Mouse (Mus musculus): ENCODE data around the gene Gm266.

Gm266 gene

DNA sequence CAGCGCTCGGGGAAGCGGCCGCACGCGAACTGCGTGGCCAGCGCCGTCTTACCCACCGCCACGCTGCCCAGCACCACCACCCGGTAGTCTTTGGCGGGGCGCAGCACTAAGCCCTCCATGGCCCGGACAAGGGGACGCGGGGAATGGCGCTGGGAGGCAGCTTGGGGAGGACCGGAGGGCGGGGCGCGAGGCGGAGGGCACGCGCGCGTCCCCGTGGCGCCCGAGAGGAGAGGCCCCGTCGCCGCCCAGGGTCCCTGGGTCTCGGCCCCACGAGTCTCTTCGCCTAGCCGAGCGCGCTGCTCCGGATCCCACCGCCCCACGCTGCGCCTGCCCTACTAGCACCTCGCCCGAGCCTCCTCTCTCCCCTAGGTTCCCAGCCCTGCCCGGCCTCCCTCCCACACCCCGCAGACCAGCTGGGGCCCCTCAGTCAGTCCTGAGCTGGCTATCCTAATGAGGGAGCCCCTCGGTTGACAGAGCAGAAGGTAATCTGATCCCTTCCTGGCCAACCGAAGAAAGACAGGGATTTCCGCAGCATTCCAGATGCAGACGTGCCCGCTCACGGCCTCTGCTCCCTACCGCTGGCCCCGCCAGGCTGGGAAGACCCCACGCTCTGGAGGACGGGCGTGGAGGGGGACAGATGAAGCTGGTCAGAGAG lies at the start of gene Gm266:
Gene Gm266 (minus strand): TSS at position 172 of the 655 bp plus-strand sequence.
- CTCF ChIA-PET = interaction anchor here in 3 of 4 experiments (0.5 to 2.5 kb wide), 10 partner anchors 11 to 131 kb away, joined by 3 to 16 read pairs (median 4); no protein-coding TSS in a partner anchor
- POLR2A ChIA-PET = interaction anchor here in 3 of 4 experiments (0.6 to 1.9 kb wide), 7 partner anchors 9 to 1051 kb away, joined by 3 to 4 read pairs (median 3); partner anchors contain the start of gene Ckb (in 1 of the 3)

GRCm38 (mm10) chr12:111535281-111535680 lies 49.7 kb upstream of the Gm266 start:
- ChIA-PET POLR2A (interaction anchor here in 3 of 4 experiments (0.7 to 5.4 kb wide), 27 partner anchors 7 to 832 kb away, joined by 3 to 198 read pairs (median 4); partner anchors contain the start of genes Mark3 (in 3 of the 3) and Ckb (in 1 of the 3)), CTCF (interaction anchor here in 2 of 4 experiments (0.6 to 1.0 kb wide), 3 partner anchors 28 to 102 kb away, joined by 3 to 5 read pairs (median 3); no protein-coding TSS in a partner anchor)

DNA sequence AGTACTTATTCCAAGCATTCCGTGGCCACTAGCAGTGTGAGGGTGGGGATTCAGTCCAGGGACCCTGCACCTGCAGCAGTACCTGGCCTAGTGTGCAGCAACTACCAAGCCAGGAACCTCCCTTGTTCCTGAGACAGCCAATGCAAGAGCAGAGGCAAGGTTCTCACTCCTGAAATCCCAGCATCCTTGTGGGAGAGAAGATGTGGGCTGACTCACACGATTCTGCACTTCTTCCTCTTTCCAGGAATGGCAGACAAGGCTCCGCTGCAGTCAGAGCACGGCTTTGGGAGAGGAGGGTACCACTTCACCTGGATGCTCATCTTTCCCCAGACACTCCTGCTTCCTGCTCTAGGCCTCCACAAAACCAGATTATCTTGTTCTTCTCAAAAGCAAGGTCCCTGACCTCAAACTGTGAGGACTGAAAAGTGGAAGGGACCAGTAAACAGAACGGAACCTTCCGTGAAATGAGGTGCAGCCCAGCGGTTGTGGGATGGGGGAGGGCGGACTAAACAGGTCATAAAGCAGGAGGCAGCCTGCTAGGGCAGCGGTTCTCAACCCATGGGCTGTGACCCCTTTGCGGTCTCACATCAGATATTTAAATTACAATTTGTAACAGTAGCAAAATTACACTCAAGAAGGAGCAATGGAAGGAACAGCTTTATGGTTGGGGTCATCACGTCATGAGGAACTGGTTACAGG lies 47.6 kb upstream of the Gm266 start:
- POLR2A ChIA-PET = interaction anchor here in 2 of 4 experiments (0.6 to 5.4 kb wide), 3 partner anchors 10 to 30 kb away, joined by 3 to 198 read pairs (median 4); no protein-coding TSS in a partner anchor
- CTCF ChIA-PET = no interaction called here

DNA sequence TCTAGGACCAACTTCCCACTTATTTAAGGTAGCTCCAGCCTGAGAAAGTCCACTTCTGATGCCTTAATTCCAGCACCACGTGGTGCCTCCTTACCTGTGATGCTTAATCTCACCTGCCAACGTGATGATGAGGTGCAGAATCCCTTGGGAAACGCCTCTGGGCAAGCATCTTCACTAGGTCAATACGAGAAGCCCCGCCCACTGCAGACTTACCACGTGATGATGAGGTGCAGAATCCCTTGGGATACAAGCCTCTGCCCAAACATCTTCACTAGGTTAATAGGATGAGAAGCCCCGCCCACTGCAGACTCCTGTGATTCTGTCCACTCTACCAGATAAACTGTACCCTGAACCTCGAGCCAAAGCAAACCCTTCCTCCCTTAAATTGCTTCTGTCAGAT lies 43.6 kb upstream of the Gm266 start:
- POLR2A ChIA-PET = interaction anchor here (0.6 to 4.6 kb wide), 10 partner anchors 8 to 864 kb away, joined by 3 to 48 read pairs (median 8); partner anchors contain the start of gene Eif5 (in 4 of the 4)
- CTCF ChIA-PET = interaction anchor here in 2 of 4 experiments (1.1 to 2.7 kb wide), 2 partner anchors 25 to 32 kb away, joined by 3 to 11 read pairs; no protein-coding TSS in a partner anchor

DNA sequence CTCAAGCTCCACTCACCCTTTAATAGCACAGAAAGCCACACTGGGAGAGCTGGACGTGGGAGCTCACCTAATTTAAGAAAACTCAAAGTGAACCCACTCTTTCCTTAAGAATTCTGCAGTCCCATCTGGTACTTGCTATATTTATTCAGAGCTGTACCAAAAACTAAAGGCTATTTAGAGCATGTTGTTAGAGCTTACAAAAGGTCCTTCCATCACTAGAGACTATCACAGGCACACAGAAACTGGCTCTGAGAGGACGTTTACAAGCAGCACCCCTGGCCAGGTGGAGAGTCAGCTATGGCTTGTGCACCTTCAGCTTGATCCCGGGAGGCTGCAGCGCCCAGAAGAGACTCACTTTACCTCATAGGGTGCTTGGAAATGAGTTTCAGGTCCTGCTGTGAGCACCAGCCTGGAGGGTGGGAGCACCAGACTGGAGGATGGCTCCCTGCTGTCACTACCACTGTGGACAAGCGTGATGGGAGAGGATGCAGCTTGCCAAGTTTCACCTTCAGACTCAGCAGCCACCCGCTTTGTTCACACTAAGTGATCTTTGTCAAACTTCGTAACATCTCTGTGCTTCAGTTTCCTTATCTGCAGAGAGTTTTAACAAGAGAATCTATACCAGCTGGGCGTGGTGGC lies 42.1 kb upstream of the Gm266 start:
- ChIA-PET POLR2A (interaction anchor here (0.6 to 4.6 kb wide), 14 partner anchors 8 to 256 kb away, joined by 3 to 48 read pairs (median 4); partner anchors contain the start of gene Eif5 (in 4 of the 4)), CTCF (interaction anchor here in 2 of 4 experiments (0.6 to 2.7 kb wide), 5 partner anchors 8 to 1051 kb away, joined by 3 to 11 read pairs (median 3); no protein-coding TSS in a partner anchor)

GRCm38 (mm10) chr12:111524883-111525282 lies 39.3 kb upstream of the Gm266 start:
- POLR2A ChIA-PET = interaction anchor here in 3 of 4 experiments (1.5 to 4.2 kb wide), 3 partner anchors 12 to 13 kb away, joined by 5 to 35 read pairs (median 16); partner anchors contain the start of gene Eif5 (in 3 of the 3)
- CTCF ChIA-PET = no interaction called here

DNA sequence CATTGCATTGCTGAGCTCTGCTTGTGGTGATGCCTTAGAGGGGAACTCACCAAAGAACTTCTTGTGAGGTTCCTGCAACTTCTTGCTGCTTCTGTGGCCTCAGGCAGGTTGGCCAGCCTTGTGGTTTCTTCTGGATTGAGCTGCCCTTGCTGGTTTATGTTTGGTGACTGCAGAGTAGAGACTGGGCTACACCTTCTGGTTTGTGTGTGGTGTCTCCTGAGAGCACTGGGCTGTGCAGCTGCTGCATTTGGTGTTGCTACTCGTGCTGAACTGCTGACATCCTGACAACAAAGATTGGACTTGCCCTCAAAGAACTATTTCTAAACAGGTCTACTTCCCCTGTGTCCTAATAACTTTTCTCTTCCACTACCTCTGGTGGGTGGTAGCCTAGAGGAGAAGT lies 38.8 kb upstream of the Gm266 start:
- CTCF ChIA-PET = interaction anchor here in 2 of 4 experiments (1.2 to 2.1 kb wide), 3 partner anchors 16 to 99 kb away, joined by 3 to 6 read pairs (median 4); no protein-coding TSS in a partner anchor
- POLR2A ChIA-PET = interaction anchor here in 3 of 4 experiments (1.5 to 4.2 kb wide), 5 partner anchors 12 to 27 kb away, joined by 4 to 35 read pairs (median 5); partner anchors contain the start of gene Eif5 (in 3 of the 3)

DNA sequence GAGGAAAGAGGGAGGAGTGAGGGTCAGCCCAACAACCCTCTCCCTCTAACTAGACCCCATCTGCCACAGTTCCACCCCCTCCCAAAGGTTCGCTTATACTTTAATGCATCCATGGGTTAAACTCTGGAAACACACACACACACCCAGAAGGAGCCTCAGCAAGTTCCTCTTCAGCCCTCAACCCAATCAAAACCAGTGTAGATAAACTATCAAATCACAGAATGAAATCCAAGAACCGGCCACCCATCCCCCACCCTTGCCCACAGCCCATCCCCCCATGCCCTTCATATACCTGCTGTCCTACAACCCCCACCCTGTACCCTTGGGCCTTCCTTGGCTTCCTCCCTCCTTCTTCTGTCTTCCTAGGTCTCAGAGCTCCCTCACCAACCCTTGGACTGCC lies 35.4 kb upstream of the Gm266 start:
- CTCF ChIA-PET = no interaction called here

GRCm38 (mm10) chr12:111519821-111520220 lies 34.2 kb upstream of the Gm266 start:
- POLR2A ChIA-PET = interaction anchor here in 3 of 4 experiments (0.7 to 2.8 kb wide), 6 partner anchors 9 to 818 kb away, joined by 3 to 12 read pairs (median 4); partner anchors contain the start of gene Eif5 (in 3 of the 3)
- CTCF ChIA-PET = interaction anchor here in 2 of 4 experiments (0.6 to 1.2 kb wide), 3 partner anchors 15 to 94 kb away, joined by 3 read pairs; no protein-coding TSS in a partner anchor

More for the DNA sequence above, 35.4 kb upstream of the Gm266 start:
- POLR2A ChIA-PET = interaction anchor here in 2 of 4 experiments (2.8 to 4.2 kb wide), 2 partner anchors 16 kb away, joined by 12 to 35 read pairs; partner anchors contain the start of gene Eif5 (in 2 of the 2)

DNA sequence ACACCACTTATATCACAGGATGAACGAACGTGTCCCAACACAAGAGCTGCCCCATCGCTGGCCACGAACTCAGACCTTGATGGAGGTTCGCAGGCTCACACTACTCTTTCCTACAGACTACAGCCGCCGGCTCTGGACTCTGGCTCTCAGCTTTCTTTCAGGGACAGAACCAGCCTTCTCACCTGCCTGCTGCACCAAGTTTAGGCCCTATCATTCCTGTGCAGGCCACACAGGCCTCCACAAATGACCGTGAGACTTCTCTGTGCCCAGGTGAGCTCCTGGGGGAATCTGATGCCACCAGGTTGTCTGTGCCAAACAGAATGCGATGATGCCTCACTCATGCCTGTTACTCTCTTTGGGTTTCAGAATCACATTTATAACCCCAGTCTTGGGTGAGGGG lies 32.8 kb upstream of the Gm266 start:
- CTCF ChIA-PET = interaction anchor here in 2 of 4 experiments (0.5 to 0.9 kb wide), 2 partner anchors 14 to 83 kb away, joined by 3 to 4 read pairs; no protein-coding TSS in a partner anchor
- POLR2A ChIA-PET = interaction anchor here in 3 of 4 experiments (0.6 to 2.2 kb wide), 4 partner anchors 11 to 20 kb away, joined by 3 to 12 read pairs (median 4); partner anchors contain the start of gene Eif5 (in 3 of the 3)

DNA sequence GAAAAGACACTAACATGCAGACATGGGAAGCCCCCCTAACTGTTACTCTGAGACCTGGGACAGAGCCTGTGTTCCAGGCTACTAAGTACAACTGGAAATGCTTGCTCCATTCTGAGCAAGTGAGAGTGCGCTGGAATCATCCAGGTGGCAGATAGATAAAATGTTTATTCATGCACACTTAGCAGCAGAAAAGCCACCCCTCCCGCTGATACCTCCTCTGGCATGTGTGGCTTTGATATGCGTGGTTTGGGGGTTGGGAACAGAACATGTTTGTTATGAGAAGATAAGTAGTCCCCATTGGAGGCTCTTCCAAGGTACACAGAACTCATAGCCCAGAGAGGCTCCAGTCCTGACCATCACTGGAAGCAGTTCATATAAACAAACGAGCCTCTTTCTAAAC lies 32.3 kb upstream of the Gm266 start:
- POLR2A ChIA-PET = interaction anchor here in 3 of 4 experiments (0.6 to 2.2 kb wide), 4 partner anchors 11 to 20 kb away, joined by 3 to 12 read pairs (median 4); partner anchors contain the start of gene Eif5 (in 3 of the 3)
- CTCF ChIA-PET = interaction anchor here in 2 of 4 experiments (0.5 to 0.9 kb wide), 2 partner anchors 13 to 83 kb away, joined by 3 to 4 read pairs; no protein-coding TSS in a partner anchor

- ChIA-PET CTCF (interaction anchor here in 1 of 4 experiments (0.6 kb wide), 1 partner anchor 89 kb away, joined by 3 read pairs; no protein-coding TSS in a partner anchor), POLR2A (interaction anchor here in 2 of 4 experiments (0.6 to 1.2 kb wide), 3 partner anchors 21 to 1644 kb away, joined by 3 to 4 read pairs (median 3); partner anchors contain the start of gene Eif5 (in 1 of the 2))
Observed at GRCm38 (mm10) chr12:111516826-111517225, 31.2 kb upstream of the Gm266 start.

GRCm38 (mm10) chr12:111515920-111516319 lies 30.3 kb upstream of the Gm266 start:
- POLR2A ChIA-PET = interaction anchor here in 3 of 4 experiments (0.6 to 2.0 kb wide), 6 partner anchors 11 to 1645 kb away, joined by 3 to 5 read pairs (median 4); partner anchors contain the start of gene Eif5 (in 1 of the 3)
- CTCF ChIA-PET = interaction anchor here (0.6 to 4.1 kb wide), 12 partner anchors 11 to 630 kb away, joined by 3 to 28 read pairs (median 4); partner anchors contain the start of gene Eif5 (in 1 of the 4)

DNA sequence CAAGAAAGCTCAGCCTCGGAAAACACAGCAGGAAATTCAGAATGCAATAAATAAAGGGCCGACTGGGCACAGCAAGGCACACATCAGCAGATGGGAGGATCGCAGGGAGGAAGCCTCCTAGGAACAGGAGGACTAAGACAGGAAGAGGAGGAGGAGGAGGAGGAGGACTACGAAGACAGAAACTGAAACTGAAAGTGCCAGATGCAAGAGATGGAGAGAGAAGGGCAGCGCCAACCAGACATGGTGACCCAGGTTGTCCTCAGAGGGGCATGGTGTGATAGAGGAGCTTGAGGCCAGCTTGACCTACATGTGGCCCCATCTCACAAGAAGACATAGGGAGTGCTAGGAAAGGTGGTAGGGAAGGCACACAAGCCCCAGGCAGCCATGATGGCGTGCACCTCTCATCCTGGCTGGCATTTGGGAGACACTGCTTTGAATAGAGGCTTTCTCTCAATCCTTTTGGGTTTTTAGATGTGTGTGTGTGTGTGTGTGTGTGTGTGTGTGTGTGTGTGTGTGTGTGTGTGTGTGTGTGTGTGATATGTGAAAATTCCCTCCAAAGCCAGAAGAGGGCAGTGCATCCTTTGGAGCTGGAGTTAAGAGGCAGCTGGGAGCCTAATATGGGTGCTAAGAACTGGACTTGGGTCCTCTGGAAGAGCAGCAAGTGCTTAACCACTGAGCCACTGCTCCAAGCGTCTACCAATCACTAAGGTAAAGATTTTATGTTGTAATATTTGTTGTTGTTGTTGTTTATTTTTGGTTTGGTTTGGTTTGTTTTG lies 29.4 kb upstream of the Gm266 start:
- ChIA-PET CTCF (interaction anchor here (0.5 to 4.1 kb wide), 14 partner anchors 10 to 1139 kb away, joined by 3 to 28 read pairs (median 4); partner anchors contain the start of gene Eif5 (in 1 of the 4)), POLR2A (interaction anchor here in 3 of 4 experiments (0.6 to 4.8 kb wide), 10 partner anchors 10 to 212 kb away, joined by 3 to 29 read pairs (median 4); partner anchors contain the start of gene Eif5 (in 2 of the 3))

DNA sequence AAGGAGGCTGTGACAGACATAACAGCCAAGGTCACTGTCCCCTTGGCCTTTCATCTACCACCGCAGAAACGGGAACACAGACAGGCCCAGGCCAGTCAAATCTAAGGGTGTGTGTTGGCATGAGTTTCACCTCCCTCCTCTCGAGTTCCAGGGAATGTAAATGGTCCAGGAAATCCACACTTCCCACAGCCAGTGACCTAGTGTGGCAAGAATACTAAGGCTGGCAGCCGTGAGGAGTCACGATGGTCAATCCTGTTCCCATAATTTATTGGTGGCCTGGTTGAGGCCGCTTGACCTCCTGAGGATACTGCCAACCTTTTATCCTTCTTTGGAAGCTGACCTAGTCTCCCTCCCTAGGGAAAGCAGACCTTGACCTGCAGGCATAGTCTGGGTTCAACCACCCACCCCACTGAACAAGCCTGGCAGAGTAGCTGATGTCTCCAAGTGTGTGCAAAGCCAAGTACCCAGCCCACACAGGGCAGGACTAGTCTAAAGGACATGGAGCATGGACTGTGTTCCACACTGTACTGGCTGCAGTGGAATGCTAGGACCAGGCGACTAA lies 28.7 kb upstream of the Gm266 start:
- CTCF ChIA-PET = interaction anchor here (0.5 to 4.1 kb wide), 7 partner anchors 10 to 1208 kb away, joined by 3 to 28 read pairs (median 6); no protein-coding TSS in a partner anchor

GRCm38 (mm10) chr12:111513673-111514072 lies 28.1 kb upstream of the Gm266 start:
- CTCF ChIA-PET = interaction anchor here in 3 of 4 experiments (0.6 to 4.1 kb wide), 12 partner anchors 9 to 1996 kb away, joined by 3 to 28 read pairs (median 4); partner anchors contain the start of gene Atp5mpl (in 1 of the 3)
- POLR2A ChIA-PET = interaction anchor here (0.6 to 4.8 kb wide), 12 partner anchors 9 to 1055 kb away, joined by 3 to 29 read pairs (median 6); partner anchors contain the start of gene Eif5 (in 3 of the 4)

More for the DNA sequence above, 28.7 kb upstream of the Gm266 start:
- POLR2A ChIA-PET = interaction anchor here in 3 of 4 experiments (0.9 to 4.8 kb wide), 12 partner anchors 9 to 73 kb away, joined by 3 to 29 read pairs (median 5); partner anchors contain the start of gene Eif5 (in 3 of the 3)

Measured in embryonic stem cell, embryonic (primary cell).